Mouse (Mus musculus) liver, postnatal 0 days (tissue): ENCODE measurements around the gene Kpna4. TPM values are rescaled to one million over a fixed set of nuclear protein-coding genes. Genes with fewer than 3 reads are reported as not detected.

Experiments used
- ATAC-seq: fragments of 200-750 bp; cut with Nextera tagmentation; 2 replicates; pipeline ENCODE4 v1.8.0; 2017; ENCODE audit warnings: mild to moderate bottlenecking, moderate library complexity
- DNase-seq: peaks from one replicate; pipeline ENCODE4 v3.0.0-alpha.2; 2016
- H3K27ac ChIP-seq: fragments of 300-500 bp; sonication (generic); 2 replicates; pipeline ENCODE4 v1.5.1; 2014; ENCODE audit warnings: antibody characterized with exemption, moderate library complexity, mild to moderate bottlenecking, low read depth
- H3K27me3 ChIP-seq: fragments of 300-500 bp; sonication (generic); 2 replicates; pipeline ENCODE4 v1.6.1; 2014; ENCODE audit warnings: low read length, control low read depth, mixed read lengths; ENCODE audit not compliant: insufficient read depth
- H3K36me3 ChIP-seq: fragments of 300-500 bp; sonication (generic); replicated peaks from 2 replicates; pipeline ENCODE4 v1.6.1; 2014; ENCODE audit warnings: mild to moderate bottlenecking, control low read depth, low read length, moderate library complexity, mixed read lengths; ENCODE audit not compliant: insufficient read depth
- H3K4me1 ChIP-seq: fragments of 300-500 bp; sonication (generic); 2 replicates; pipeline ENCODE4 v1.6.1; 2014; ENCODE audit warnings: antibody characterized with exemption, mild to moderate bottlenecking, control low read depth; ENCODE audit not compliant: insufficient read depth
- H3K4me2 ChIP-seq: fragments of 300-500 bp; sonication (generic); 2 replicates; pipeline ENCODE4 v1.6.1; 2014; ENCODE audit warnings: low read depth, mild to moderate bottlenecking, low read length, moderate library complexity, mixed read lengths
- H3K4me3 ChIP-seq: fragments of 300-500 bp; sonication (generic); 2 replicates; pipeline ENCODE4 v1.5.1; 2014; ENCODE audit warnings: low read depth, low read length
- H3K9ac ChIP-seq: fragments of 300-500 bp; sonication (generic); replicated peaks from 2 replicates; pipeline ENCODE4 v1.6.1; 2014; ENCODE audit warnings: mild to moderate bottlenecking, moderate library complexity
- H3K9me3 ChIP-seq: fragments of 300-500 bp; sonication (generic); 2 replicates; pipeline ENCODE4 v1.6.1; 2016; ENCODE audit warnings: mild to moderate bottlenecking, control low read depth, low read length, mixed read lengths
- CTCF ChIP-seq: sonication (generic); IDR thresholded peaks from 2 replicates; pipeline ENCODE4 v1.5.1; 2016; ENCODE audit warnings: antibody characterized with exemption, low read depth
- EP300 ChIP-seq: IDR thresholded peaks from 2 replicates; pipeline ENCODE4 v1.6.1; 2016; ENCODE audit warnings: antibody characterized with exemption, low read depth, mild to moderate bottlenecking
- WGBS: fragments of 180-500 bp; shearing (Covaris S2); extraction: QIAGEN DNeasy Blood & Tissue Kit; methylation state at CpG from one replicate; pipeline ENCODE4 v1.1.7; 2014; ENCODE audit not compliant: insufficient replicate concordance; 5-methylcytosine and 5-hydroxymethylcytosine counted together
- polyA plus RNA-seq: library from polyadenylated mRNA; unstranded; fragments of >200 nt; fragmentation: Nextera tagmentation; extraction: Ambion mirVana; gene quantifications from 2 replicates; pipeline ENCODE4 v1.2.1, GENCODE M21; 2015

The Kpna4 gene
- polyA plus RNA-seq, 1 experiment from 2014 or later: 9.0 TPM

GRCm38 (mm10) chr3:69047684-69048083 is 79.2 kb downstream of the Kpna4 start:
- DNase-seq (no peak), ATAC-seq (no peak)
- no peak for TF ChIP-seq EP300
- no peak for TF ChIP-seq CTCF
- Histone ChIP-seq H3K27ac (no peak overlapping the region), H3K9ac (no peak overlapping the region), H3K4me2 (no peak overlapping the region), H3K4me3 (no peak overlapping the region), H3K27me3 (no peaks in the 10 kb centered on the region), H3K4me1 (peaks cover 12% of the 10 kb centered on the region), H3K36me3 (0 out of 2 replicates have a peak, but pooled peaks cover 5% of the 10 kb centered on the region), H3K9me3 (no peaks in the 10 kb centered on the region)
- 87% methylated on average over 4 of the region's 4 CpGs for WGBS

DNA sequence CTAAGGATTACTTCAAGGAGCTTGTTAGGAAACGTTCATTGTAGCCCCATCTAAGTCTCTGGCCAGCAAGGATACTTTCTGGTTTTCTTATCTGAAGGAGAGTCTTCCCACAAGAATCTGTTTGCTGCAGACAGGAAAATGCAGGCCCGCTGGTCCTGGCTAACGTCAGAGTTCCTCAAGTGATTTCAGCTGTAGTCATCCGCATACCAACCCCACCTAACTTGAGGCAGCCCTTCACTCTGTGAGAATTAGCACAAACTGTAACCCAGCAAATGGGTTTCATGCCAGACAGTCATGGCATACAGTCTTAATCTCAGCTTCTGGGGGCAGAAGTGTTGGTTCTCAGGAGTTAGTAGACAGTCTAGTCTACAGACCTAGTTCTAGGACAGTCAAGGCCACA is 80.4 kb downstream of the Kpna4 start:
- H3K4me2 ChIP-seq: peak overlapping the region; percentile 89; the same call in 1 of the 2 replicates
- DNase-seq: no peak

GRCm38 (mm10) chr3:69045750-69046149 is 81.2 kb downstream of the Kpna4 start:
- Histone ChIP-seq H3K27me3 (no peaks in the 10 kb centered on the region), H3K4me2 (peak overlapping the region; percentile 89), H3K27ac (peak overlapping the region; percentile 90), H3K36me3 (0 out of 2 replicates have a peak, but pooled peaks cover 13% of the 10 kb centered on the region), H3K4me3 (peak overlapping the region; percentile 88), H3K9me3 (no peaks in the 10 kb centered on the region), H3K4me1 (peaks cover 12% of the 10 kb centered on the region), H3K9ac (peak overlapping the region; percentile 71)
- TF ChIP-seq EP300 (no peak), CTCF (no peak)
- no peak for ATAC-seq
- no peak for DNase-seq
- 25% methylated on average over 13 of the region's 13 CpGs for WGBS

More for the DNA sequence above, 80.4 kb downstream of the Kpna4 start:
- TF ChIP-seq CTCF: no peak
- TF ChIP-seq EP300: no peak
- peak overlapping the region; percentile 71 for H3K9ac ChIP-seq
- no peak for ATAC-seq
- H3K27ac ChIP-seq: peak overlapping the region; percentile 65; the same call in 1 of the 2 replicates
- H3K4me1 ChIP-seq: peaks cover 12% of the 10 kb centered on the region
- WGBS: 48% methylated on average over 4 of the region's 4 CpGs
- 0 out of 2 replicates have a peak, but pooled peaks cover 8% of the 10 kb centered on the region for H3K36me3 ChIP-seq
- H3K4me3 ChIP-seq: no peak overlapping the region
- H3K9me3 ChIP-seq: no peaks in the 10 kb centered on the region
- no peaks in the 10 kb centered on the region for H3K27me3 ChIP-seq

DNA sequence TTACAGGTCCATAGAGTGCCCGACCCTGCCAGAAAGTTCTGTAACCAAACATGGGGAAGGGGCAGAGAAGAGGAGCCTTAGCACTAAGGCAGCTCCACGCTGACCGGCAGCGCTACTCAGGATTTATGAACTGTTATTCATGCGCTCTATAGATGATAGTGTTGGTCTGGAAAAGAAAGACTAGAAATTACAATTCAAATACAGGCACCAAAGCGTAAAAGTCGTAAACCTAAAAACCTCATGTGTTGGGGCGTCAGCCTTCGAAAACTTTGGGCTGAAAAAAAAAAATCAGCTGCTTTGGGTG is 81.6 kb downstream of the Kpna4 start:
- H3K9ac ChIP-seq: peak overlapping the region; percentile 71
- peaks cover 17% of the 10 kb centered on the region; the same call in 1 of the 2 replicates for H3K36me3 ChIP-seq
- peak overlapping the region; percentile 88 for H3K4me3 ChIP-seq
- H3K4me1 ChIP-seq: peaks cover 12% of the 10 kb centered on the region
- DNase-seq (no peak), ATAC-seq (no peak)
- no peaks in the 10 kb centered on the region for H3K27me3 ChIP-seq
- no peaks in the 10 kb centered on the region for H3K9me3 ChIP-seq
- 6% methylated on average over 9 of the region's 9 CpGs for WGBS
- TF ChIP-seq EP300: no peak
- no peak for TF ChIP-seq CTCF
- H3K27ac ChIP-seq: peak overlapping the region; percentile 90
- H3K4me2 ChIP-seq: peak overlapping the region; percentile 89

- Histone ChIP-seq H3K9me3 (no peaks in the 10 kb centered on the region), H3K4me2 (peak within 1 kb of the TSS; percentile 89), H3K36me3 (peaks cover 17% of the 10 kb centered on the region; the same call in 1 of the 2 replicates), H3K9ac (peak within 1 kb of the TSS; percentile 71), H3K27ac (peak within 1 kb of the TSS; percentile 90), H3K4me1 (peaks cover 12% of the 10 kb centered on the region), H3K27me3 (no peaks in the 10 kb centered on the region), H3K4me3 (peak within 1 kb of the TSS; percentile 88)
- under 1% methylated on average over 61 of the region's 80 CpGs for WGBS
- TF ChIP-seq CTCF (no peak; the same call in 1 of the 2 replicates), EP300 (no peak; the same call in 1 of the 2 replicates)
- DNase-seq (peak; percentile 93), ATAC-seq (peak; percentile 95)
Measured at GRCm38 (mm10) chr3:69044645-69045399, 82.1 kb downstream of the Kpna4 start, which contains the start of gene Trim59. Gene Trim59, minus strand, starts transcription at chr3:69044755.

DNA sequence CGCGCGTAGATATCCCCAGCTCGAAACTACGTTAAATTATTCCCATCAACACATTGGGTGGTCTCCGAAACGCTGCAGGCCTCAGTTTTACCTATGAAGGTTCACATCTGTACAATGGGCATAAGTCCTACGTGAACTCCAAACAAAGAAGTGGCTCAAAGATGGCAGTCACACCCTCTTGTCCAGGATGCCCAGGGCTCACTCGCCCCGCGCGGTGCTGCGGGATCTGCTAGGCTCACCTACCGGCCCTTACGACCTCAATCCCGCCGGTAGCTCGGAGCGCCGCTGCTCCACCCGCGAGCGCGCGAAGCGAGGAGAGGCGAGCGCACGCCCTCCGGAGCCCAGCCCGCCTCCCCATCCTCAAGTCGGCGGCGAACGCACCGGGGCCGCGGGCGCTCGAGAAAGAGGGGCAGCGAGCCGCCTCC is 82.7 kb downstream of the Kpna4 start:
- H3K4me3 ChIP-seq: peak overlapping the region; percentile 88
- H3K27me3 ChIP-seq: no peaks in the 10 kb centered on the region
- peaks cover 17% of the 10 kb centered on the region; the same call in 1 of the 2 replicates for H3K36me3 ChIP-seq
- DNase-seq (no peak), ATAC-seq (peak; percentile 63)
- H3K4me2 ChIP-seq: peak overlapping the region; percentile 89
- no peaks in the 10 kb centered on the region for H3K9me3 ChIP-seq
- 0% methylated on average over 27 of the region's 42 CpGs for whole genome bisulfite sequencing
- peak overlapping the region; percentile 71 for H3K9ac ChIP-seq
- H3K27ac ChIP-seq: peak overlapping the region; percentile 90
- no peak for TF ChIP-seq EP300
- TF ChIP-seq CTCF: no peak
- peaks cover 12% of the 10 kb centered on the region for H3K4me1 ChIP-seq
